Mouse (Mus musculus): Measurements from ENCODE around the gene Fsip1. TPM values are rescaled to one million over a fixed set of nuclear protein-coding genes. Genes with fewer than 3 reads are reported as not detected.

The Fsip1 gene
- total and polyA plus RNA-seq, 3 experiments = 0.17 to 0.49 (median 0.47) TPM

- no peaks in the 10 kb centered on the region for H3K79me2 ChIP-seq (replicated peaks; ENCODE audit: control insufficient read depth, extremely low read depth, insufficient read depth, poor library complexity, severe bottlenecking)
- no peak for DNase-seq (ENCODE audit: extremely low read depth)
- no peak overlapping the region for H3K4me2 ChIP-seq (ENCODE audit: insufficient read depth, low read depth, poor library complexity, severe bottlenecking)
- in situ Hi-C loops (cut with MboI; ENCODE audit: low pct_ligation_motif_present, low pct_unique_long_range_greater_than_20kb, low sequenced_read_pairs) = no loop called here
- no peak for TF ChIP-seq EP300 (IDR thresholded peaks at IDR 0.05; ENCODE audit: low read length)
- no peak overlapping the region for H3K27ac ChIP-seq (ENCODE audit: insufficient read depth, low read depth)
- H3K36me3 ChIP-seq (replicated peaks in 1 of 2; ENCODE audit: control insufficient read depth in 1 of 2, insufficient read depth in 1 of 2, low read length in 1 of 2) = no peaks in the 10 kb centered on the region
- no peaks in the 10 kb centered on the region for H3K9me3 ChIP-seq (replicated peaks; ENCODE audit: low read length)
- no peak overlapping the region for H3K4me3 ChIP-seq (replicated peaks in 1 of 3; ENCODE audit: low read depth in 2 of 3, low read length in 2 of 3, poor library complexity in 1 of 3)
- H3K4me1 ChIP-seq (ENCODE audit: control insufficient read depth in 1 of 2, insufficient read depth in 2 of 2) = no peaks in the 10 kb centered on the region
- dilution Hi-C loops (cut with MboI; ENCODE audit: extremely low pct_ligation_motif_present, extremely low pct_unique_long_range_greater_than_20kb, low sequenced_read_pairs) = no loop called here
- peaks cover 2% of the 10 kb centered on the region for H3K27me3 ChIP-seq (replicated peaks)
- no peak overlapping the region for H3K9ac ChIP-seq (ENCODE audit: insufficient read depth, low read depth)
Observed at GRCm38 (mm10) chr2:118137776-118138175, 119.0 kb downstream of the Fsip1 start.

- Histone ChIP-seq H3K27me3 (replicated peaks) (peaks cover 2% of the 10 kb centered on the region), H3K27ac (ENCODE audit: insufficient read depth, low read depth) (no peak overlapping the region), H3K9me3 (replicated peaks; ENCODE audit: low read length) (no peaks in the 10 kb centered on the region), H3K79me2 (replicated peaks; ENCODE audit: control insufficient read depth, extremely low read depth, insufficient read depth, poor library complexity, severe bottlenecking) (no peaks in the 10 kb centered on the region), H3K36me3 (replicated peaks in 1 of 2; ENCODE audit: control insufficient read depth in 1 of 2, insufficient read depth in 1 of 2, low read length in 1 of 2) (no peaks in the 10 kb centered on the region), H3K4me3 (replicated peaks in 1 of 3; ENCODE audit: low read depth in 2 of 3, low read length in 2 of 3, poor library complexity in 1 of 3) (no peak overlapping the region), H3K4me2 (ENCODE audit: insufficient read depth, low read depth, poor library complexity, severe bottlenecking) (no peak overlapping the region), H3K4me1 (ENCODE audit: control insufficient read depth in 1 of 2, insufficient read depth in 2 of 2) (no peaks in the 10 kb centered on the region), H3K9ac (ENCODE audit: insufficient read depth, low read depth) (no peak overlapping the region)
- no peak for DNase-seq (ENCODE audit: extremely low read depth)
- in situ Hi-C loops (cut with MboI; ENCODE audit: low pct_ligation_motif_present, low pct_unique_long_range_greater_than_20kb, low sequenced_read_pairs) (no loop called here), dilution Hi-C loops (cut with MboI; ENCODE audit: extremely low pct_ligation_motif_present, extremely low pct_unique_long_range_greater_than_20kb, low sequenced_read_pairs) (no loop called here)
- TF ChIP-seq POLR2AphosphoS2 (IDR thresholded peaks at IDR 0.05; ENCODE audit: low read depth, low read length) (no peak), ELF1 (IDR thresholded peaks at IDR 0.05; ENCODE audit: low read depth, low read length) (no peak), E2F4 (IDR thresholded peaks at IDR 0.05; ENCODE audit: insufficient replicate concordance, low read depth, low read length) (no peak), GABPA (IDR thresholded peaks at IDR 0.05; ENCODE audit: insufficient replicate concordance, low read depth, low read length) (no peak), POLR2A (IDR thresholded peaks at IDR 0.05; ENCODE audit: low read depth, low read length) (no peak), CHD1 (IDR thresholded peaks at IDR 0.05; ENCODE audit: low read depth, low read length) (no peak), KAT2A (IDR thresholded peaks at IDR 0.05; ENCODE audit: insufficient replicate concordance, low read length) (no peak), RAD21 (IDR thresholded peaks at IDR 0.05; ENCODE audit: low read depth, low read length) (no peak), USF2 (conservative IDR thresholded peaks at IDR 0.05; ENCODE audit: low read depth, low read length) (no peak), MYC (IDR thresholded peaks at IDR 0.05; ENCODE audit: low read depth, low read length) (no peak), MAZ (IDR thresholded peaks at IDR 0.05; ENCODE audit: low read depth, low read length) (no peak), NRF1 (IDR thresholded peaks at IDR 0.05; ENCODE audit: low read depth, low read length) (no peak), IRF4 (IDR thresholded peaks at IDR 0.05; ENCODE audit: low read depth, low read length) (no peak)
Observed at GRCm38 (mm10) chr2:118137071-118137470, 119.7 kb downstream of the Fsip1 start.

GRCm38 (mm10) chr2:118128313-118128712 is 128.5 kb downstream of the Fsip1 start:
- dilution Hi-C loops (cut with MboI; ENCODE audit: extremely low pct_ligation_motif_present, extremely low pct_unique_long_range_greater_than_20kb, low sequenced_read_pairs) = no loop called here
- H3K27ac ChIP-seq (ENCODE audit: insufficient read depth, low read depth) = no peak overlapping the region
- TF ChIP-seq CHD1 (IDR thresholded peaks at IDR 0.05; ENCODE audit: low read depth, low read length) (no peak), ZKSCAN1 (IDR thresholded peaks at IDR 0.05; ENCODE audit: borderline replicate concordance, low read depth, low read length) (no peak), BHLHE40 (IDR thresholded peaks at IDR 0.05; ENCODE audit: low read depth, low read length) (no peak), SMC3 (IDR thresholded peaks at IDR 0.05; ENCODE audit: low read depth, low read length) (no peak), TCF12 (IDR thresholded peaks at IDR 0.05; ENCODE audit: low read depth, low read length) (no peak), MAZ (IDR thresholded peaks at IDR 0.05; ENCODE audit: low read depth, low read length) (no peak), MEF2A (IDR thresholded peaks at IDR 0.05; ENCODE audit: borderline replicate concordance, low read depth, low read length) (no peak), MXI1 (IDR thresholded peaks at IDR 0.05; ENCODE audit: low read depth, low read length) (no peak), E2F4 (IDR thresholded peaks at IDR 0.05; ENCODE audit: insufficient replicate concordance, low read depth, low read length) (no peak), ETS1 (conservative IDR thresholded peaks at IDR 0.05; ENCODE audit: low read depth, low read length) (no peak)

More at GRCm38 (mm10) chr2:118128313-118128712, 128.5 kb downstream of the Fsip1 start:
- H3K4me3 ChIP-seq (replicated peaks in 1 of 3; ENCODE audit: low read depth in 2 of 3, low read length in 2 of 3, poor library complexity in 1 of 3) = no peak overlapping the region
- no peaks in the 10 kb centered on the region for H3K36me3 ChIP-seq (replicated peaks in 1 of 2; ENCODE audit: control insufficient read depth in 1 of 2, insufficient read depth in 1 of 2, low read length in 1 of 2)
- H3K9ac ChIP-seq (ENCODE audit: insufficient read depth, low read depth) = no peak overlapping the region
- no peaks in the 10 kb centered on the region for H3K79me2 ChIP-seq (replicated peaks; ENCODE audit: control insufficient read depth, extremely low read depth, insufficient read depth, poor library complexity, severe bottlenecking)
- peaks cover 5% of the 10 kb centered on the region for H3K27me3 ChIP-seq (replicated peaks)
- no peak overlapping the region for H3K4me2 ChIP-seq (ENCODE audit: insufficient read depth, low read depth, poor library complexity, severe bottlenecking)
- H3K9me3 ChIP-seq (replicated peaks; ENCODE audit: low read length) = no peaks in the 10 kb centered on the region
- in situ Hi-C loops (cut with MboI; ENCODE audit: low pct_ligation_motif_present, low pct_unique_long_range_greater_than_20kb, low sequenced_read_pairs) = no loop called here
- H3K4me1 ChIP-seq (ENCODE audit: control insufficient read depth in 1 of 2, insufficient read depth in 2 of 2) = peaks cover 3 to 21% of the 10 kb centered on the region in 2 experiments; a peak in 2 of 4 replicates
- DNase-seq (ENCODE audit: extremely low read depth) = no peak

Measured in CH12.LX (cell line).